Mouse (Mus musculus) 416B (cell line): ENCODE measurements around the gene Lrrn3.

ENCODE experiments used
- DNase-seq: peaks from one replicate; pipeline ENCODE4 v3.0.0; 2011; ENCODE audit warnings: low read depth

Lrrn3 gene

GRCm38 (mm10) chr12:41428806-41429205 is 57.4 kb downstream of the Lrrn3 start:
- DNase-seq, result no peak

- DNase-seq, result no peak
These were observed 58.8 kb downstream of the Lrrn3 start for GRCm38 (mm10) chr12:41427464-41427863.

GRCm38 (mm10) chr12:41425101-41425679 is 61.0 kb downstream of the Lrrn3 start:
- DNase-seq, result no peak

DNA sequence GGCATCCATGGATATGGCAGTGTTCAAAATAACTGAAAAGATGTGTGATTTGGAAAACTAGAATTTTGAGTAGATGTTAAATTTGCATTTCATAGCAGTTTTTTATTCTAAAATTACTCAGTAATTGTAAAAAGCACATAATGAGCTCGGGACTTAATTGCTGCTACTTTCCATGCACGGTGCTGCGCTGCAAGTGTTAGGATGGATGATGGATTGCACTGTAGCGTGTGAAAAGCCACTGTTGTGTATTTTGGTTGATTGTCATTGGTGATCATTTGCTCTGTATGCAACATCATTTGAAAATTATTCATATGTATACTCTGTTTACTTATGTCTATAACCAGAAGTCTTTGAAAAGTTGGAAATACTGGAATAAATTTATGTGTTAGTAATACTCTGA is 68.3 kb downstream of the Lrrn3 start:
- DNase-seq, result no peak

DNA sequence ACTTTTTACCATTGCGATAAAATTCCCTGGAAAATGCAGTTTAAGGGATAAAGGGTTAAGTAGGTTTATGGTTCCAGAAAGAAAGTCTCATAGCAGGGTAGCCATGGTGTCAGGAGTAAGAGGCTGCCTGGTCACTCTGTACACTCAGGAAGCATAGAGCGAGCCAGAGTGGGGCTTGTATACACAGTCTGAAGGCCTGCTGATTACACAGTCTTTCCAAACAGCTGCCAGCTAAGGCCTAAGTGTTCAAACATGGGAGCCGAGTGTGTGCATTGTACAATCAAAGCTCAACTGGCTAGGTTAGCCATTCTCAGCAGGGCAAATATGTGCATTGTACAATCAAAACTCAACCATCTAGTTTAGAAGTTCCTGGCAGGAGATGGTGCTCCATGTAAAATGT is 69.1 kb downstream of the Lrrn3 start:
- no peak for DNase-seq

GRCm38 (mm10) chr12:41416635-41417034 is 69.6 kb downstream of the Lrrn3 start:
- DNase-seq, result no peak

DNA sequence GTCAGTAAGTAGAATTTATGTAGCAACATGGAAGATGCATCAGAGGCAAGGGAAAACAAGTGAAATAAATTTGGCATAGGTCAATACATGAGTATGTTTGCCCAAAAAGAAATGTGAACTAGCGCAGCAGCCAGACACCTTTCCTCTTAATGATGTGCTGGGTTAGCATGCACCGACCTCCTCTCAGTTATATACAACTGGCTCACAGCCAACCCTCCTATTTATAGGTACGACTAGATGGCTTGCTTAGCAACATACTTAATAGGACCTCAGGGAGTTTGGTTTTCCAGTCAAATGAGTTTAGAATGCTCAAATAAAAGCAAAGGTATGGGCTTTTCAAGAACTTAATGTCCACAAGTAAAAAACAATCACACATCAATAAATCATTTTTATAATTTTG is 76.8 kb downstream of the Lrrn3 start:
- no peak for DNase-seq

DNA sequence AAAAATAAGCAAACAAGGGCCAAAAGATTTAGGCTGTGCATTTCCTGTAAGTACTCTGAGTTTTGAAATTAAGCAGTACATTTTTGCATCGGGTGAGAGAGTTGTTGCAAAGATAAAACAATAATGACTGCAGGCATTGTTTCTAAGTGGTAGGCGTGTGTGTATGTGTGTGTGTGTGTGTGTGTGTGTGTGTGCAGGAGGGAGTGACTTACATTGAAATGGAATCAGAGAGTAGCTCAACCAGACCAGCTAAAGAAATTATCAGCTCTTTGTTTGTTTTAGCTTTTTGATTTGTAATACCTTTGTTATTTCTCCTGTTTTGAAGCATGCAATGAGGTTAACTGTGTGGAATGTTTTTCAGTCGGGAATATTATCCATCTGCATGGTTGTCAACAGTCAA is 84.3 kb downstream of the Lrrn3 start:
- no peak for DNase-seq
